Mouse (Mus musculus): ENCODE data around the gene Gm853. TPM values are rescaled to one million over a fixed set of nuclear protein-coding genes. Genes with fewer than 3 reads are reported as not detected.

The Gm853 gene
- total RNA-seq, 2 experiments from 2014 or later: not detected

Other genes with a start within 250 kb of the Gm853 start
- gene Adgrb2, start 237.5 kb downstream of the Gm853 start, total RNA-seq (2021): 100 to 1,000 TPM; 235 to 263 TPM
- gene Col16a1, start 174.6 kb downstream of the Gm853 start, total RNA-seq (2021): 10 to 100 TPM; 19.5 to 24.1 TPM
- gene Pef1, start 119.8 kb downstream of the Gm853 start, total RNA-seq (2021): 10 to 100 TPM; 33.8 to 36.1 TPM
- gene Hcrtr1, start 83.0 kb downstream of the Gm853 start, total RNA-seq (2021): 1 to 10 TPM; 1.9 to 3.6 TPM
- gene Tinagl1, start 47.3 kb downstream of the Gm853 start, total RNA-seq (2021): 1 to 10 TPM; 1.6 to 2.5 TPM
- 1 to 10 TPM; 8.5 to 9.2 TPM for gene Serinc2, start 56.8 kb upstream of the Gm853 start, total RNA-seq (2021)
- 100 to 1,000 TPM; 192 to 199 TPM for gene Fabp3, start 86.2 kb upstream of the Gm853 start, total RNA-seq (2021)
- gene Gm10570, start 86.3 kb upstream of the Gm853 start, total RNA-seq (2021): 1 to 10 TPM; 1.0 to 1.7 TPM
- gene Zcchc17, start 137.5 kb upstream of the Gm853 start, total RNA-seq (2021): 10 to 100 TPM; 50.7 to 54.9 TPM
- gene Snrnp40, start 137.7 kb upstream of the Gm853 start, total RNA-seq (2021): 10 to 100 TPM; 42.4 to 46.1 TPM